Mouse (Mus musculus) lung, postnatal 0 days (tissue): Measurements from ENCODE around the gene Stn1.

Experiments used
- CTCF ChIP-seq: IDR thresholded peaks from 2 replicates; pipeline ENCODE4 v1.5.1; 2016; ENCODE audit warnings: antibody characterized with exemption, mild to moderate bottlenecking
- EP300 ChIP-seq: IDR thresholded peaks from 2 replicates; pipeline ENCODE4 v1.6.1; 2016; ENCODE audit warnings: antibody characterized with exemption, mild to moderate bottlenecking, control low read depth

DNA sequence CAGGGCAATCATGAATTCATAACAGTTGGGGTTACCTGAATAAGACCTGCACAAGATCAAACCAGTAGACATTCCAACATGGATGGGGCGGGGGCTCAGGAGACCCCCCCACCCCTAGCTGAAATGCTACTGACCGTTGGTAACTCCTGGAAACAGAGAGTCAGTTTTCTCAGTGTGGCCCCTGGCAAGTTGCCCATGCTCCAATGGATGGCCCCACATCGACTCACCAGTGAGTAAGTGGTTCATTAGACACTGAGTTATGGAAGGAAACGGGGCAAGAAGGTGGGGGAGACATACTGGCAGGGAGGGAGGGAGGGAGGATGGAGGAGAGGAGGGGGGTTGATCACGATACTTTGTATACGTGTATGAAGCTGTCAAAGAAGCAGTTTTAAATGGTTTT is 81.3 kb downstream of the Stn1 start:
- TF ChIP-seq CTCF: no peak
- TF ChIP-seq EP300: no peak
